Mouse (Mus musculus) heart, postnatal 0 days (tissue): Measurements from ENCODE around the gene Use1.

Experiments
- CTCF ChIP-seq: IDR thresholded peaks from 2 replicates; pipeline ENCODE4 v1.5.1; 2016; ENCODE audit warnings: antibody characterized with exemption, control low read depth, low read depth
- EP300 ChIP-seq: IDR thresholded peaks from 2 replicates; pipeline ENCODE4 v1.6.1; 2016; ENCODE audit warnings: antibody characterized with exemption, low read depth

DNA sequence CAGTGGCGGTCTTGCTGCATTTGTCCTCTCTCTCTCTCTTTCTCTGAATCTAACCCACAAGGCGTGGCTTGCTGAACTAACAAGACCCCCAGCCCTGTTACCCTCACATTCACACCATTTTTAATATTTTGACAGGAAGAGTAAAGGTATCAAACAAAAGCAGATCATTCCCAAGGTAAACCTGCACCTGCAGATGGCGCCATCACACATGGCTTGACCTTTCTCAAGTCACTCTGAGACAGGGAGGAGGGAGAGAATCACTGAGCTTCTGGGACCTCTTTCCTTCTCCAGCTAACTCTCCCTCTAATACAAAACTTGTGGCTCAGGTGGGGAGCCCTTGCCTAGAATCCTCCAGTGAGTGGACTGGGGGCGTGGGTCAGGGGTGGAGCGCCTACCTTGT is 26.0 kb upstream of the Use1 start:
- TF ChIP-seq CTCF (peak; percentile 60), EP300 (no peak)
